Mouse (Mus musculus) lung, postnatal 14 days (tissue): ENCODE measurements around the gene Gm3138.
"Not testable (repeated sequence)": the region's sequence is repeated elsewhere in the genome, so short reads cannot be mapped to it uniquely, and the experiment has no call there.

Experiments used
- DNase-seq: peaks from one replicate; pipeline ENCODE4 v3.0.0; 2021

Gene Gm3138

DNA sequence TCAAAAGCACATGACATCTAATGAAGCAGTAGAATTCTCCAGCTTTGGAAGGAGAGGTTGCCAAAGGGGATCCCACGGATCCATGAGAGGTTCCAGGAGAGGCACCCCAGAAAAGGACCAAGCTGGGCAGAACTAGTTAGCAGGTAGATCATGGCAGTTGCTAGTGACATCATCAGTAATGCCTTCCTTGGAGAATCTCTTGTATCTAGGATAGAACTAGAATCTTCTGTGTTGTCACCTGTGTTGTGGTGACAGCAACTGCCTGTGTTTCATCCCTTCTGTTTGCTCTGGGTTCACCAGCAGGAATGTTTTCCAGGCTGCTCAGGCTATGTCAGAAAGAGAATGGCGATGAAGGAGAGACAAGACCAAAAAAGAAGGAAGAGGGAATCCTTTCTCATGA is at the start of gene Gm3138:
Gm3138 (plus strand) TSS at position 301 of the 400 bp plus-strand sequence.
- DNase-seq, result not testable (repeated sequence)

GRCm38 (mm10) chr14:4269238-4269950 is 20.0 kb downstream of the Gm3138 start:
- DNase-seq, result not testable (repeated sequence)

DNA sequence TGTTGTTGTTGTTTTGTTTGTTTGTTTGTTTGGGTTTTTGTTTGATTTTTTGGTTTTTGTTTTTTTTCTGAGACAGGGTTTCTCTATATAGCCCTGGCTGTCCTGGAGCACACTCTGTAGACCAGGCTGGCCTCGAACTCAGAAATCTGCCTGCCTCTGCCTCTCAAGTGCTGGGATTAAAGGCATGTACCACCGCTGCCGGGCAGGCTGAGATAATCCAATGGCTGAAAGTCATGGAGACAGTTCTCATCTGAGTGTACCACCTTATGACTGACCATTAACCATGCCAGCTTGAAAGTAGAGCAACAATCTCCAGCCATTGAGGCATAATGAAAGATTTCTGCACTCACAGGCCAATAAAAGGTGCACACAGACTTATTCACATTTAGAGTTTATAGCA is 30.4 kb downstream of the Gm3138 start:
- not testable (repeated sequence) for DNase-seq
